Mouse (Mus musculus) ovary, postnatal 36 days (tissue): ENCODE data around the gene Maf.

Source experiments
- DNase-seq: peaks from one replicate; pipeline ENCODE4 v3.0.0; 2022; ENCODE audit warnings: low spot score, mixed read lengths

The Maf gene

GRCm38 (mm10) chr8:115705591-115706110, 1.9 kb downstream of the Maf start:
- peak; percentile 57 for DNase-seq

GRCm38 (mm10) chr8:115703056-115703455, 4.5 kb downstream of the Maf start:
- DNase-seq: no peak

GRCm38 (mm10) chr8:115701001-115701400, 6.6 kb downstream of the Maf start:
- no peak for DNase-seq

DNA sequence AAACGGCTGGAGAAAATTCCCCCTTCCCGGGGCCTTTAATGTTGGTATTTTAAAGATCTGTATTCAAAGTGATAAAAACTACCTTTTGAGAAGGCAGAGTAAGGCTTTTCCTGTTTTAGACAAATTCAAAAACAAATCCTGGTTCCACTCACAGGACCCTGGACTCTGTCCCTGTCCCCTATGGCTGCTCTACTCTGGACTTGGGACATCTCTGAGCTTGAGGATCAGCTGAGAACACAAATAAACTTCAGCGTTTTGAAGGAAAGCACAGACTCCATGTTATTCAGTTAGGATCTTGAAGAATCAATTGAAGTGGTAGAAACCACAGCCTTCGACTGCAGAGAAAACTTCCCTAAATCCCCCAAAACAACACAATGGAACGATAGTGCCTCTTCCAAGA, 8.4 kb downstream of the Maf start:
- no peak for DNase-seq

- DNase-seq: no peak
These were observed 10.2 kb downstream of the Maf start for GRCm38 (mm10) chr8:115697410-115697809.

- DNase-seq: no peak
These were observed 10.9 kb downstream of the Maf start for GRCm38 (mm10) chr8:115696661-115697060.

- no peak for DNase-seq
These were observed 20.2 kb downstream of the Maf start for GRCm38 (mm10) chr8:115687349-115687748.

- DNase-seq: no peak
These were observed 24.3 kb downstream of the Maf start for GRCm38 (mm10) chr8:115683309-115683708.

GRCm38 (mm10) chr8:115679539-115679938, 28.1 kb downstream of the Maf start:
- no peak for DNase-seq

- no peak for DNase-seq
These were observed 42.7 kb downstream of the Maf start for GRCm38 (mm10) chr8:115664866-115665265.

GRCm38 (mm10) chr8:115650110-115650521, 57.5 kb downstream of the Maf start:
- peak; percentile 26 for DNase-seq

GRCm38 (mm10) chr8:115645139-115645538, 62.5 kb downstream of the Maf start:
- DNase-seq: no peak

- no peak for DNase-seq
These were observed 65.7 kb downstream of the Maf start for GRCm38 (mm10) chr8:115641936-115642335.

DNA sequence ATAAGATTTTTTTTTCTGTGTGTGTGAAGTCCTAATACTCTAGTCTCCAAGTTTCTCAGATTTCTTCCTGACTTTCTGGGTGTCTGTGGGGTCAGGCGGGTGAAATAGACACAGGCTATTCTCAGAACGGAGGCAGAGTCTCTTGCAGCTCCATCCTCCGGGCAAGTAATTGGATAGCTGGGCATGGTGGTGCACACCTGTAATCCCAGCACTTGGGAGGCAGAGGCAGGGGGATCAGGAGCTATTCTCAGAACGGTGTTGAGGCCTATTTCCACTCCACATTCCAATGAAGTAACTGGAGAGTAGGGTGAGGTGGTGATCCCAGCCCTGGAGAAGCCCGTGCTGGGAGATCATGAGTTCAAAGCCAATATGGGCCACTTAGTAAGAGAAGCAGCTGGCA, 67.6 kb downstream of the Maf start:
- DNase-seq: no peak

- DNase-seq: no peak
These were observed 70.8 kb downstream of the Maf start for GRCm38 (mm10) chr8:115636751-115637150.
